Mouse (Mus musculus) T-helper 1 cell (primary cell): ENCODE data around the gene Scamp1.

Experiments
- in situ Hi-C: fragments of 300-600 bp; cut with MboI, MseI; formaldehyde crosslinking; loops from one replicate; pipeline ENCODE4 v1.15.1; 2025; ENCODE audit warnings: high pct_unique_total_duplicates

The Scamp1 gene

GRCm38 (mm10) chr13:94271284-94271683 lies 14.4 kb downstream of the Scamp1 start:
- in situ Hi-C loops = loop anchor here (5.0 kb wide), 1 partner anchor 76 kb away; no protein-coding TSS in a partner anchor

- in situ Hi-C loops = no loop called here
These were observed 17.5 kb downstream of the Scamp1 start for GRCm38 (mm10) chr13:94268201-94268600.

GRCm38 (mm10) chr13:94267190-94267589 lies 18.5 kb downstream of the Scamp1 start:
- in situ Hi-C loops = no loop called here

- in situ Hi-C loops = no loop called here
These were observed 19.1 kb downstream of the Scamp1 start for GRCm38 (mm10) chr13:94266530-94266929.

- in situ Hi-C loops = no loop called here
These were observed 20.4 kb downstream of the Scamp1 start for GRCm38 (mm10) chr13:94265291-94265690.

- in situ Hi-C loops = no loop called here
These were observed 21.7 kb downstream of the Scamp1 start for GRCm38 (mm10) chr13:94263943-94264342.

- in situ Hi-C loops = no loop called here
These were observed 23.1 kb downstream of the Scamp1 start for GRCm38 (mm10) chr13:94262551-94262950.

GRCm38 (mm10) chr13:94261624-94262023 lies 24.0 kb downstream of the Scamp1 start:
- in situ Hi-C loops = no loop called here

GRCm38 (mm10) chr13:94260961-94261360 lies 24.7 kb downstream of the Scamp1 start:
- in situ Hi-C loops = no loop called here

GRCm38 (mm10) chr13:94259210-94259609 lies 26.4 kb downstream of the Scamp1 start:
- in situ Hi-C loops = no loop called here

- in situ Hi-C loops = no loop called here
These were observed 27.1 kb downstream of the Scamp1 start for GRCm38 (mm10) chr13:94258530-94258929.

- in situ Hi-C loops = no loop called here
These were observed 27.9 kb downstream of the Scamp1 start for GRCm38 (mm10) chr13:94257711-94258110.

- in situ Hi-C loops = no loop called here
These were observed 30.5 kb downstream of the Scamp1 start for GRCm38 (mm10) chr13:94255176-94255575.

- in situ Hi-C loops = no loop called here
These were observed 31.4 kb downstream of the Scamp1 start for GRCm38 (mm10) chr13:94254286-94254685.

GRCm38 (mm10) chr13:94253052-94253451 lies 32.6 kb downstream of the Scamp1 start:
- in situ Hi-C loops = no loop called here

GRCm38 (mm10) chr13:94250761-94251160 lies 34.9 kb downstream of the Scamp1 start:
- in situ Hi-C loops = no loop called here

GRCm38 (mm10) chr13:94250188-94250587 lies 35.5 kb downstream of the Scamp1 start:
- in situ Hi-C loops = no loop called here

GRCm38 (mm10) chr13:94242897-94243296 lies 42.8 kb downstream of the Scamp1 start:
- in situ Hi-C loops = no loop called here

GRCm38 (mm10) chr13:94241892-94242524 lies 43.6 kb downstream of the Scamp1 start:
- in situ Hi-C loops = no loop called here

GRCm38 (mm10) chr13:94240873-94241272 lies 44.8 kb downstream of the Scamp1 start:
- in situ Hi-C loops = no loop called here

- in situ Hi-C loops = no loop called here
These were observed 45.5 kb downstream of the Scamp1 start for GRCm38 (mm10) chr13:94240111-94240510.

- in situ Hi-C loops = no loop called here
These were observed 46.2 kb downstream of the Scamp1 start for GRCm38 (mm10) chr13:94239488-94239887.

- in situ Hi-C loops = no loop called here
These were observed 53.8 kb downstream of the Scamp1 start for GRCm38 (mm10) chr13:94231871-94232270.
